Mouse (Mus musculus): ENCODE results near the gene Lca5.
A peak's percentile ranks its signal among the peaks of the same experiment; 100 is the strongest.

Gene Lca5

GRCm38 (mm10) chr9:83440392-83441357 is at the start of gene Lca5:
Gene Lca5, minus strand, starts transcription at chr9:83441127.
- peak; percentile 68 for DNase-seq (ENCODE audit: low spot score)

DNA sequence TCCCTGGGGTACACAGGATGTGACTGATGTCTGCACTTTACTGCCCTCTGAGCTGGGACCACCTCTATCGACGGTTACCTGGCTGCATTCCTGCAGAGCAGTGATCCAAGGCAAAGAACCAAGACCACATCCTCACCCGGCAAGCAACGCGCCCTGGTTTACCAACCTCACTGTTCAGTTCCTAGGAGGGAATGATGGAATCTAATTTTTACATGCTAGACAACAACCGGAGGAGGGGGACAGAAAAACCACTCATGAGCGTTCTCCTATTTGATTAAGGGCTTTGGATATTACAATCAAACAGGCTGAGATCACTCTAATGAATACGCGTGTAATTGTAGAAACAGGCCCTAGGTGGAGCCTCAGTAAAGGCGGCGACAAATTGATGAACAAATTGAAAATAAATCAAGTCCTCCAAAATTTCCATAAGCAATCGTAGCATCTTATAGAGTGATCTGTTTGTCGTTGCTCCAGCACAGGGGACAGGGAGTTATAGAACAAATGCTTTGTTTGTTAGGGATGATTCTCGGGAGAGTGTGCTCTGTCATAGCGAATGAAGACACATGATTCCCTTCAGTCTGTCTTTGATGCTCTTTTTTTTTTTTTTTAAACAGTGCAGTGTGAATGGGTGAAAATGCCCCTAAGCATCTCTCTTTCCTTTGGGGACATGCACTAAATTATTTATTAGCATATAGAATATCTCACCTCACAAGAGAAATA is 47.7 kb upstream of the Lca5 start:
- no peak for DNase-seq (ENCODE audit: low spot score)

- no peak for DNase-seq (ENCODE audit: low spot score)
Observed at GRCm38 (mm10) chr9:83487771-83488470, 47.0 kb upstream of the Lca5 start.

DNA sequence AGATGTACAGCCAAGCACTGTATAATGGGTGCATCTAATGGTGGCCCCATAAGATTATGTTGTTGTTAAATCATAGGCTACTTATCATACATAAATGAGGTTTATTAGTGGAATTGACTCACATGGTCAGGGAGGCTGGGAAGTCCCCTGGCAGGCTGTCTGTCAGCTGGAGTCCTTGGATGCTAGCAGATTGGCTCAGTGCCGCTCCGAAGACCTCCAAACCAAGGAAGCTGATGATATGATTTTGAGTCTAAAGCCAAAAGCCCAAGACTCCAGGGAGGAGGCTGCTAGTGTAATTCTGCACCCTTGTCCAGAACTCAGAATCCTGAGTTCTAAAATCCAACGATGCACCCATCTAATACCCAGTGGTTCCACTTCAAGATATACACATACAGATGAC is 45.0 kb upstream of the Lca5 start:
- no peak for DNase-seq (ENCODE audit: low spot score)

- no peak for DNase-seq (ENCODE audit: low spot score)
Observed at GRCm38 (mm10) chr9:83485357-83485756, 44.4 kb upstream of the Lca5 start.

- DNase-seq (ENCODE audit: low spot score) = no peak
Observed at GRCm38 (mm10) chr9:83483419-83483818, 42.5 kb upstream of the Lca5 start.

DNA sequence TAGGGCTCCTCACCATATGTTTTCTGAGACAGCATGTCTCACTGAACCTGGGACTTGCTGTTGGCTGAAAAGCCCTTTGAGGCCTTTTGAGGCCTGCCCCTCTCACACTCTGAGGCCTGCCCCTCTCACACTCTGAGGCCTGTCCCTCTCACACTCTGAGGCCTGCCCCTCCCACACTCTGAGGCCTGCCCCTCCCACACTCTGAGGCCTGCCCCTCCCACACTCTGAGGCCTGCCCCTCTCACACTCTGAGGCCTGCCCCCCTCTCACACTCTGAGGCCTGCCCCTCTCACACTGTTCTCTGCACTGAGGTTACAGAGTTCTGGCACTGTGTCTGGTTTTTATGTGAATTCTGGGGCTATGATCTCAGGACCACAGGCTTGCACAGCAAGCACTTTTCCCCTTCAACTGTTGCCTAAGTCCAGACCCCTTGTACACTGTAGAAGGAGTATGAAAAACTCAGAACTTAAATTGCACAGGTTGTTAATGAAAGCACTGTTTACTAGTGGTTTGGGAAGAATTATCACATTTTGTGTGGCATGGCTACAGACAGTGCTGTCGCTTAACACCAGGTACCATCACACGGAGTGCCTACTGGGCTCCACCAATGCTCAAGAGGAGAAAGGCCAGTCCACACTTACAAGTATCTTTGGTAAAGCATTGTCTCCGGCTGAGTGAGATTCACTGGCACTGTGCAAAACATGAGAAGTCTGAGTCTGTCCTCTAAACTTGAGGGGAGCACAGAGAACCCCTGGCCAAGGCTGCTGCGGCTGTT is 41.4 kb upstream of the Lca5 start:
- DNase-seq (ENCODE audit: low spot score) = no peak

GRCm38 (mm10) chr9:83469871-83470270 is 28.9 kb upstream of the Lca5 start:
- no peak for DNase-seq (ENCODE audit: low spot score)

DNA sequence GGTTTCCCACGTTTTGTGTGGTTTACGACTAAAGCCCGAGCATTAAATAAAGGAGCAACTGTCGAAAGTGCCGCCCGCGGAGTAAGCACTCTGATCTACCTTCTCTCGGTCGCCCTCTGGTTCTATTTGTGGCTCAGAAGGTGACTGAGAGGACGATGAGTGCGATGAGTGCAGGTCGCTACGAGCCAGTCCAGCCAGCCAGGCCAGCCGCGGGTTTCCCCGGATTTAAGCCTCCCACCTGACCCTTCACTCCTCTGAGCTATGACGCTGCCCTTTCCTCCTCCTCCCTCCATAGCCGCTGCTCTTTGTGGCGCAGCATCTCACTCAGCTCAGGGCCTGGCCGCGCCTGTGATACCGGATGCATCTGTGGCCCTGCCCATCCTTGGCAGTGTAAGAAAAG is 6.8 kb upstream of the Lca5 start:
- DNase-seq (ENCODE audit: low spot score) = no peak

GRCm38 (mm10) chr9:83447176-83447575 is 6.2 kb upstream of the Lca5 start:
- DNase-seq (ENCODE audit: low spot score) = no peak

DNA sequence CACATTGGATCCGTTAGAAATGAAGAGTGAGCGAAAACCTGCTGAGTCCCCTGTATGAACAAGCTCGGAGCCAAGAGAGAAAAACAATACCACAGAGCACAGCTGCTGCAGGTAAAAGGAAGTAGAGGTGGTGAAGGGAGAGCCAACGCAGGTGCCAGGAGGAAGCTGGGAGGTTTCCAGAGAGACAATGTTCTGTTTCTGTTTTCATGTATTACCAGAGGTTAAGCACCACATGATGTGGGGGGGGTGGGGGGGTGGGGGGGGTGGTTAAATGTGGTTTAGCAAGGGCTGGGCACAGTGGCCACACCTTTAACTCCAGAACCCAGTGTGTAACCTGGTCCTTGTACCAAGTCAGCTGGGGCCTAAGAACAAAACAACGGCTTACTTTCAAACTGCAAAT is 3.3 kb downstream of the Lca5 start:
- DNase-seq (ENCODE audit: low spot score) = no peak

- DNase-seq (ENCODE audit: low spot score) = no peak
Observed at GRCm38 (mm10) chr9:83434489-83434888, 6.4 kb downstream of the Lca5 start.

- DNase-seq (ENCODE audit: low spot score) = no peak
Observed at GRCm38 (mm10) chr9:83433661-83434060, 7.3 kb downstream of the Lca5 start.

DNA sequence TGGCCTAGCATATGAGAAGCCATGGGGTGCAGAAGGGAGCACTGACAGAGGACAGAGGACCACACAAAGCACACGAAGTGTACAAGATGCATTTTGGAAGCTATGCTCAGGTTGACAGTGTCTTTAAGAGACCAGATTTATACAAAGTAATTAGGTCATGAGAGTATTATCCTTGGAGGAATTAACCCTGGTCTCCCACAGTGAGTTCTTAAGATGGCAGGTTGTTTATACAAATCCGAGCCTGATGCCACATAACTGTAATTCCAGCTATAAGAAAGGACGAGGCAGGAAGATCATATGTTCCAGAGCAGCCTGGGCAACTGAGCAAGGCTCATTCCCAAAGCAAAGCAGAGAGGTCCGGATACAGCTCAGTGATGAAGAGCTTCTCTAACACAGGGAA is 13.0 kb downstream of the Lca5 start:
- no peak for DNase-seq (ENCODE audit: low spot score)

DNA sequence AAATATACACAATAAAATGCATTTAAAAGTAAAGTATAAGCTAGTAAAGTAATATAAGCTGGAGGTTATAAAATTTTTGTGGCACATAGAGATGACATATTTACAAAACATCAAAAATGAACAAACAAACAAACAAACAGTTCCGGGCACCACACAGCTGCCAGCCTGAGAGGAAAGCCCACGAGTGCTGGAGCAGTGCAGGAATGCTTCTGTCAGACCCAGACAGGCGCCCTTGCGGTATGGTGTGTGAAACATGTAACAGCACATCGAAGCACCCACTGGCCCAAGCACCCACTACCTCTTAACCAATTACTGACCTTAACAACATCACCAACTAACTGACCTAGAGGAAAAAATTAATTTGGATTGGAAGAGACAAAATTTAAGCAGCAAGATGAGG is 22.0 kb downstream of the Lca5 start:
- DNase-seq (ENCODE audit: low spot score) = no peak

DNA sequence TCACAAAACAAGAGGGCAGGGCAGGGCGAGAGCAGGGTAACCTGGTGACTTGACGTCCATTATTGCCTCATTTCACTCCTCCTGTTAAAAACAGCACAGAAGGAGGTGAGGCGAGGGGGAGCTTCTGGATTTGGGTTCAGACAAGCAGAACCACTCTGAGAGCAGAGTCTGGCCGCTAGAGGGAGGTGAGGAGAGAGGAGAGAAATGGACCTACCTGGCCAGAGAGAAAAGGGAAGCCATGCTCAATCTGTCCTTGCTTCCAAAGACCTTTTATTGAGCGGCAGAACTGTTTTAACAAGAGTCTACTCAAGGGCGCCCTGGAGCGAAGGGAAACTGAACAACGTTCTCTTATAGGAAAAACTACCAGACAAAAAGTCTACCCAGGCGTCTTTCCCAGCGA is 27.9 kb downstream of the Lca5 start:
- no peak for DNase-seq (ENCODE audit: low spot score)

GRCm38 (mm10) chr9:83405150-83405549 is 35.8 kb downstream of the Lca5 start:
- no peak for DNase-seq (ENCODE audit: low spot score)

GRCm38 (mm10) chr9:83400783-83401182 is 40.1 kb downstream of the Lca5 start:
- DNase-seq (ENCODE audit: low spot score) = no peak

- DNase-seq (ENCODE audit: low spot score) = no peak
Observed at GRCm38 (mm10) chr9:83399414-83399813, 41.5 kb downstream of the Lca5 start.

DNA sequence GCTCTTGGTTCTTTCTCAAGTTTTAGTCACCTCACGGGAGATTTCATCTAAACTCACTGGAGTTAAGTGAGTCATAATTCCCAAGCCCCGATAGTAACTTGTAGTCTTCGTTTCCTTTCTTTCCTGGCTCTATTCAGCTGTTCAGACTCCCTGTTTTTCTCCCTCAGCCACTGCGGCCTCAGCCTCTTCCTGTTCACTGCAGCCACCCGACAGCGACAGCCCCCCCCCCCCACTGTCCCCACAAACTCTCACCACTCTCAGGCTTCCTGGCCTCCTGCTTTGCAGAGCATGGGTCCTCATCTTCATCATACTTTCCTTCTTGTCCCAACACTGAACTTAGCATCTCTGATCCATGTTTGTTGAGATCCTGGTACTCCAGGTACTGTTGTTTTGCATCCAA is 42.7 kb downstream of the Lca5 start:
- DNase-seq (ENCODE audit: low spot score) = no peak

DNA sequence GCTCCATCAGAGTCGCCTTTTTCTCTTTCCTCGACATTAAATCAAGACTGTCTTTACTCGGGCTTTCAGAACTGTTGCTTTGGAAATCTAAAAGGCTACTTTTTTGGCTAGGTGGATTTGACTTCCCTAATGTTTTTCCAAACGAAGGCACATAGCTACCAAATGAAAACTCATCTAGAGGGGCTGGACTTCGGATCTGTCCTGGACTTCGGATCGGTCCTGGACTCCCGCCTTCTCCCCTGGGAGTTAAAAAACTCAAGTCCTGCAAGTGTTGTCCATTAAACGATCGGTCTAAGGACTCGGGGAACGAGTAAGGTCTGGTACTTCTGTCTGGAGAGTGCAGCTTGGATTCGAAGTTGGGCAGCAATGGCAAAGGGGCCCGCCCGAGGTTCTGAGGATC is 45.5 kb downstream of the Lca5 start:
- no peak for DNase-seq (ENCODE audit: low spot score)

- no peak for DNase-seq (ENCODE audit: low spot score)
Observed at GRCm38 (mm10) chr9:83391996-83392395, 48.9 kb downstream of the Lca5 start.
